Mouse (Mus musculus) small intestine, adult 2 months (tissue): ENCODE measurements at regions not wholly inside any gene's neighbourhood (a gene's known extent, or its start where the extent isn't known, plus 50 kb on each side); places are given as distances from the start of the nearest gene placed in this dataset.

Experiments used
- H3K27ac ChIP-seq: fragments of 200-500 bp; 2 replicates; pipeline ENCODE4 v1.5.1; 2012; ENCODE audit warnings: low read depth, low read length, control low read depth, inconsistent platforms; ENCODE audit not compliant: insufficient read depth
- H3K27me3 ChIP-seq: fragments of 200-500 bp; 2 replicates; pipeline ENCODE4 v1.6.1; 2012; ENCODE audit warnings: mild to moderate bottlenecking, moderate library complexity, low read length, inconsistent platforms; ENCODE audit not compliant: control insufficient read depth, insufficient read depth
- H3K36me3 ChIP-seq: fragments of 200-500 bp; 2 replicates; pipeline ENCODE4 v1.6.1; 2012; ENCODE audit warnings: mild to moderate bottlenecking, low read length, control low read depth, inconsistent platforms; ENCODE audit not compliant: control insufficient read depth, insufficient read depth
- H3K4me1 ChIP-seq: fragments of 200-500 bp; 2 replicates; pipeline ENCODE4 v1.6.1; 2012; ENCODE audit warnings: low read length, inconsistent platforms, mixed read lengths; ENCODE audit not compliant: control insufficient read depth, insufficient read depth, insufficient read length
- H3K4me3 ChIP-seq: fragments of 200-500 bp; 2 replicates; pipeline ENCODE4 v1.5.1; 2012; ENCODE audit warnings: low read depth, mild to moderate bottlenecking, control low read depth, inconsistent platforms, low read length, moderate library complexity
- CTCF ChIP-seq: fragments of 200-500 bp; IDR thresholded peaks from 2 replicates; pipeline ENCODE4 v1.5.1; 2012; ENCODE audit warnings: low read depth, mild to moderate bottlenecking, control low read depth, inconsistent platforms, low read length, moderate library complexity, mixed read lengths; ENCODE audit not compliant: insufficient replicate concordance, insufficient read length; ENCODE audit errors: extremely low read depth
- POLR2A ChIP-seq: fragments of 200-500 bp; IDR thresholded peaks from 2 replicates; pipeline ENCODE4 v1.6.1; 2012; ENCODE audit warnings: low read depth, mild to moderate bottlenecking, control low read depth, inconsistent platforms, low read length, moderate library complexity
- WGBS: fragments of 180-500 bp; shearing (Covaris S2); methylation state at CpG from one replicate; pipeline ENCODE4 v1.1.7; 2018; 5-methylcytosine and 5-hydroxymethylcytosine counted together

- WGBS: 42% methylated on average over 4 of the region's 4 CpGs
- Histone ChIP-seq H3K4me1 (no peaks in the 10 kb centered on the region), H3K27ac (no peak overlapping the region), H3K4me3 (no peak overlapping the region), H3K36me3 (no peaks in the 10 kb centered on the region), H3K27me3 (no peaks in the 10 kb centered on the region)
- TF ChIP-seq CTCF (no peak), POLR2A (no peak)
These were observed 106.6 kb upstream of the Ptbp2 start for GRCm38 (mm10) chr3:119890911-119891310.

GRCm38 (mm10) chr3:119888487-119888886 lies 104.2 kb upstream of the Ptbp2 start:
- no peaks in the 10 kb centered on the region for H3K36me3 ChIP-seq
- no peaks in the 10 kb centered on the region for H3K27me3 ChIP-seq
- TF ChIP-seq CTCF: no peak
- TF ChIP-seq POLR2A: no peak
- WGBS: 80% methylated on average over 3 of the region's 3 CpGs
- no peak overlapping the region for H3K27ac ChIP-seq
- no peak overlapping the region for H3K4me3 ChIP-seq
- no peaks in the 10 kb centered on the region for H3K4me1 ChIP-seq

- TF ChIP-seq POLR2A (no peak), CTCF (no peak)
These were observed 92.1 kb upstream of the Ptbp2 start for GRCm38 (mm10) chr3:119876395-119876794.

DNA sequence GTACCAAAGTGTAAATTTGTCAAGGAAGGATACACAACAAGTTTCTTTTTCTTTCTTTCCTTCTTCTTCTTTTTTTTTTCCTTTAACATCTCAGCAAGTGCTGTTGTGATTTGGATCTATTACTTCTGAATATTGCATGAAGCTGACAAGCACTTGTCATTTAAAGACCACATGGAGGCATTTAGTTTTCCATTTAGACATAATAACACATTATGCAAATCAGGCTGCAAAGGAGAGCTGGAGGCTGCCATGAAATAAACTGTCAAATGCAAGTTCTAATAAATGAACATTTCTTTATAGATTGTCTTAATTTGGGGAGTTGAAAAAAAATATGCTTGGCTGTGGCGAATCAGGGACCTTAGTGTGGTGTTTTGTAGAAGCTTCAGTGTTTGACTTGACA lies 90.8 kb upstream of the Ptbp2 start:
- TF ChIP-seq CTCF (no peak), POLR2A (no peak)
- no peaks in the 10 kb centered on the region for H3K4me1 ChIP-seq
- WGBS: 89% methylated on average over 1 of the region's 1 CpGs

More at GRCm38 (mm10) chr3:119876395-119876794, 92.1 kb upstream of the Ptbp2 start:
- 84% methylated on average over 5 of the region's 5 CpGs for WGBS
- Histone ChIP-seq H3K4me1 (no peaks in the 10 kb centered on the region), H3K4me3 (no peak overlapping the region), H3K27ac (no peak overlapping the region), H3K27me3 (no peaks in the 10 kb centered on the region), H3K36me3 (no peaks in the 10 kb centered on the region)

GRCm38 (mm10) chr3:119862194-119862957 lies 78.1 kb upstream of the Ptbp2 start:
- Histone ChIP-seq H3K27ac (no peak overlapping the region), H3K4me1 (no peaks in the 10 kb centered on the region), H3K4me3 (no peak overlapping the region), H3K27me3 (no peaks in the 10 kb centered on the region), H3K36me3 (no peaks in the 10 kb centered on the region)
- 78% methylated on average over 7 of the region's 7 CpGs for WGBS
- no peak for TF ChIP-seq CTCF
- TF ChIP-seq POLR2A: no peak

More for the DNA sequence above, 90.8 kb upstream of the Ptbp2 start:
- H3K36me3 ChIP-seq: no peaks in the 10 kb centered on the region
- H3K27me3 ChIP-seq: no peaks in the 10 kb centered on the region
- H3K4me3 ChIP-seq: no peak overlapping the region
- H3K27ac ChIP-seq: no peak overlapping the region
